Mouse (Mus musculus) large intestine, adult 2 months (tissue): Measurements from ENCODE around the gene Olfr1249. TPM values are rescaled to one million over a fixed set of nuclear protein-coding genes. Genes with fewer than 3 reads are reported as not detected.
"Not testable (repeated sequence)": the region's sequence is repeated elsewhere in the genome, so short reads cannot be mapped to it uniquely, and the experiment has no call there.

Source experiments
- DNase-seq: peaks from one replicate; pipeline ENCODE4 v3.0.0-alpha.2; 2012; ENCODE audit warnings: low read depth, low spot score
- WGBS: fragments of 180-500 bp; shearing (Covaris S2); methylation state at CpG from one replicate; pipeline ENCODE4 v1.1.7; 2018; 5-methylcytosine and 5-hydroxymethylcytosine counted together
- polyA plus RNA-seq: library from polyadenylated mRNA; depleted of rRNA; stranded (reverse); fragments of >200 nt; gene quantifications from 2 replicates; pipeline ENCODE4 v1.2.3, GENCODE M21; 2012; rRNA removed

The Olfr1249 gene
- not detected in 2 replicates for polyA plus RNA-seq

DNA sequence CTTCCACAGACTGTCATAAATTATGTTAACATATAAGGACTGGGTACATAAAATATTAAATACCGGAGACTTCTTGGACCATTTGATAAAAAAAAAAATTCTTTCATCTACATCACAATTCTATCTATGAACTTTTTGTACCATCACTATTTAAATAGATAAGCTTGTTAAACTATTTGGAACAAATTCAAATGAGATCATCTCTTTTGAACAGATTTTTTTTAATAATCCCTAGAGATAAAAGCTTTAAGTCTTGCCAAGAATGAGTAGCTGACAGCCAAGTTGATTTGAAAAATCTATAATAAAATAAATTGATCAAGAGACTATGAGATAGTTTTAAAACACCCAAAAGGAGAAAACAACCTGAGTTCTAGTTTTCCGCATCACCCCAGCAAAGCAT, at the start of gene Olfr1249:
TSS of gene Olfr1249 (minus strand) at position 101 of the 400 bp plus-strand sequence.
- DNase-seq: no peak
- 88% methylated on average over 2 of the region's 2 CpGs for WGBS

DNA sequence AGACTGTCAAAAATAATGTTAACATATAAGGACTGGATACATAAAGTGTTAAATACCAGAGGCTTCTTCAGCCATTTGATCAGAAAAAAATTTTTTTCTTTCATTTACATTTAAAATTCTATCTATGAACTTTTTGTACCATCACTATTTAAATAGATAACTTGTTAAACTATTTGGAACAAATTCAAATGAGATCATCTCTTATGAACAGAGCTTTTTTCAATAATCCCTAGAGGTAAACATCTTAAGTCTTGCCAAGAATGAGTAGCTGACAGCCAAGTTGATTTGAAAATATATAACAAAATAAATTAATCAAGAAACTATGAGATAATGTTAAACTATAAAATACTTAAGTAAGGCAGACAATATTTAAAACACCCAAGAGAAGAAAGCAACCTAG, 37.1 kb upstream of the Olfr1249 start, which contains the start of gene Olfr1251:
TSS of gene Olfr1251 (minus strand) at position 101 of the 400 bp plus-strand sequence.
- DNase-seq: no peak

DNA sequence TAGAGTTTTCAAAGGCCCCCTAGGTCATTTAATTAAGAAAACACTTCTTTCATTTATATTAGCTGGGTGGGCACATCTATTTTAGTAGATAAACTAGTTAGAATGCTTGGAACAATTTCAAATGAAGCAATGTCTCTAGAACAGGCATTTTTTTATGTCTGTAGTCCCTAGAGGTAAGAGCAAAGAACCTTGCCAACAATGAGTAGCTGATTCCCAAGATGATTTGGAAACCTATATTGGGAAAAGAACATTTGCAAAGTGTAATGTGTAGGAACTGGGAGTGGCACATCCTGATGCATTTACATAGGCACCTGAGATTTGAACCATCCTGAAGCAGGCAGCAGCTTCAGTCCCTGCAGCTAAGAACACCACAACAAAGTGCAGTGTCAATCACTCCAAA, 26.6 kb upstream of the Olfr1249 start, which contains the start of gene Olfr1250:
TSS of gene Olfr1250 (minus strand) at position 101 of the 400 bp plus-strand sequence.
- DNase-seq: no peak

GRCm38 (mm10) chr2:89618145-89618544, 16.6 kb downstream of the Olfr1249 start, which contains the start of gene Olfr1248:
Gene Olfr1248, minus strand, starts transcription at chr2:89618245.
- DNase-seq: not testable (repeated sequence)
- WGBS: 93% methylated on average over 1 of the region's 1 CpGs

DNA sequence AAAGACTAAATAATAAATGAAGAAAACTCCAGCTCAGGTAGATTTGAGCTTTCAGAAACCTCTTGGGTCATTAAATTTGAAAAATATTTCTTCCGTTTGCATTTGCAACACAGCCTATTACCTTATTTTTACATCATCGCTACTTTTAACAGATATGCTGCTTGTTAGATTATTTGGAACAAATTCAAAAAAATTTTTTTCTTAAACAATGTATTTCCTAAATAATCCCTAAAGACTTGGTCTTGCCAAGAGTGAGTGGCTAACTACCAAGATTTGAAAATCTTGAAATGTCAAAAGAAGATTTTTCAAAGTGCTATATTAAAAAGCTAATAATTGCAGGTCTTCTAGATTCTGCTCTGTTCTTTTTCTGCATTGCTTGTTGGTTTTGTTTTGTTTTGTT, 20.8 kb downstream of the Olfr1249 start, which contains the start of gene Olfr1247:
TSS of gene Olfr1247 (minus strand) at position 101 of the 400 bp plus-strand sequence.
- WGBS: 94% methylated on average over 2 of the region's 2 CpGs
- DNase-seq: no peak

GRCm38 (mm10) chr2:89593057-89593456, 41.7 kb downstream of the Olfr1249 start, which contains the start of gene Olfr1246:
Gene Olfr1246, minus strand, starts transcription at chr2:89593157.
- 74% methylated on average over 2 of the region's 2 CpGs for WGBS
- DNase-seq: no peak

Other genes with a start within 250 kb of the Olfr1249 start
- gene Olfr1238, start 225.3 kb downstream of the Olfr1249 start, polyA plus RNA-seq: not detected in 2 replicates
- gene Olfr1239, start 214.6 kb downstream of the Olfr1249 start, polyA plus RNA-seq: not detected in 2 replicates
- gene Olfr1240, start 192.0 kb downstream of the Olfr1249 start, polyA plus RNA-seq: not detected in 2 replicates
- not detected in 2 replicates for gene Olfr1241, start 147.9 kb downstream of the Olfr1249 start, polyA plus RNA-seq
- not detected in 2 replicates for gene Olfr1242, start 136.6 kb downstream of the Olfr1249 start, polyA plus RNA-seq
- not detected in 2 replicates for gene Olfr1243, start 103.5 kb downstream of the Olfr1249 start, polyA plus RNA-seq
- not detected in 2 replicates for gene Olfr1245, start 56.5 kb downstream of the Olfr1249 start, polyA plus RNA-seq
- gene Olfr1246, start 41.8 kb downstream of the Olfr1249 start, polyA plus RNA-seq: not detected in 2 replicates
- gene Olfr1247, start 20.9 kb downstream of the Olfr1249 start, polyA plus RNA-seq: not detected in 2 replicates
- not detected in 2 replicates for gene Olfr1248, start 16.7 kb downstream of the Olfr1249 start, polyA plus RNA-seq
- gene Olfr1250, start 26.5 kb upstream of the Olfr1249 start, polyA plus RNA-seq: not detected in 2 replicates
- not detected in 2 replicates for gene Olfr1251, start 37.0 kb upstream of the Olfr1249 start, polyA plus RNA-seq
- not detected in 2 replicates for gene Olfr1252, start 90.0 kb upstream of the Olfr1249 start, polyA plus RNA-seq
- gene Olfr1253, start 122.1 kb upstream of the Olfr1249 start, polyA plus RNA-seq: not detected in 2 replicates
- gene Olfr1254, start 158.6 kb upstream of the Olfr1249 start, polyA plus RNA-seq: not detected in 2 replicates
- gene Olfr1255, start 177.1 kb upstream of the Olfr1249 start, polyA plus RNA-seq: not detected in 2 replicates
- not detected in 2 replicates for gene Olfr1256, start 206.6 kb upstream of the Olfr1249 start, polyA plus RNA-seq
- gene Olfr48, start 213.2 kb upstream of the Olfr1249 start, polyA plus RNA-seq: not detected in 2 replicates
- gene Olfr1257, start 243.5 kb upstream of the Olfr1249 start, polyA plus RNA-seq: not detected in 2 replicates